Mouse (Mus musculus) layer of hippocampus, adult 2 months (tissue): ENCODE measurements around the gene Farp1. TPM values are rescaled to one million over a fixed set of nuclear protein-coding genes. Genes with fewer than 3 reads are reported as not detected.

ENCODE experiments used
- DNase-seq, 2 experiments: peaks; one replicate each; pipeline ENCODE4 v3.0.0; 2022; ENCODE audit warnings: low spot score in 2 of 2
- H3K27ac ChIP-seq: fragments of 200-600 bp; 2 replicates; pipeline ENCODE4 v1.8.1; 2022
- H3K4me3 ChIP-seq: fragments of 200-600 bp; 2 replicates; pipeline ENCODE4 v1.8.1; 2022; ENCODE audit warnings: mild to moderate bottlenecking
- CTCF ChIP-seq: fragments of 200-600 bp; conservative IDR thresholded peaks from 2 replicates; pipeline ENCODE4 v1.8.1; 2022; ENCODE audit warnings: antibody characterized with exemption, mild to moderate bottlenecking, moderate library complexity
- total RNA-seq, 2 experiments: library from RNA; stranded (reverse); gene quantifications; 2 replicates each; pipeline ENCODE4 v1.2.3; 2021

Farp1 gene
- total RNA-seq, 2 experiments from 2014 or later, result 102 TPM

DNA sequence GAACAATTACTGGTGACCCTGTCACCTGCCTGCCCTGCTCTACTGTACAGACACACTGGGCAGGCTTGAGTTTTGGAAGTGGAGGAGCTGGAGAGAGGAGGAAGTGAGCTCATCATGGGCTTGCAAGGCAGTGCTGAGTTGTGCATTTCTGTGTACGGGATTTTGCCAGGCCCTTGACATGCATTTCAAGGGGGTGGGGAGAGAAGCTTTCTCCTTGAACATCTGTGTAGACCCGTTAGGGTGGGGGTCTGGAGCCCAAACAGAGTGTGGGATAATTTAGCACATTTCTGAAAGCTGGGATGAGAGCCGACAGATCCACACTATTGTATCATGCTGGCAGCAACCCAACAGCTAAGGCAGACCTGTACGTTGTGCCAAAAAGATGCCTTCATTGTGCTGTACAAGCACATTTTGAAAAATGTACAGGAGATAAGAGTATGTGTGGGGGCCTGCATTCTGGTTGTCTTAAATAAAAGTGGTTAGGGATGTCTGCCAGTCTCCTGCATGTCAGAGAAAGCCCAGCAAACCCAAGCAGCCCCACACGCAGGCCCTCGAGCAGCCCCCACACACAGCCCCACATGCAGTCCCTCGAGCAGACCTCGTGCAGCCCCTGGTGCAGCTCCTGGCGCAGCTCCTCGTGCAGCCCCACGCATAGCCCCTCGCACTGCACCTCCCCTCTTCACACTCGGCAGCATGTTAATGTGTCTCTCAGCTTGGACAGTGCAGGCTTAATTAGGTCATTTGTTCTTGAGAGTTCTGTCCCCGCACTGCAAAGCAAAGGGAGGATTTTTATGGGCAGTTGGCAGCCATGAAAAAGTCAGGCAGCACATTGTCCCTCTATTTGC, 27.5 kb downstream of the Farp1 start:
- DNase-seq, result peak; percentile 51 to 70
- H3K27ac ChIP-seq, result peak overlapping the region; percentile 33
- no peak for TF ChIP-seq CTCF

DNA sequence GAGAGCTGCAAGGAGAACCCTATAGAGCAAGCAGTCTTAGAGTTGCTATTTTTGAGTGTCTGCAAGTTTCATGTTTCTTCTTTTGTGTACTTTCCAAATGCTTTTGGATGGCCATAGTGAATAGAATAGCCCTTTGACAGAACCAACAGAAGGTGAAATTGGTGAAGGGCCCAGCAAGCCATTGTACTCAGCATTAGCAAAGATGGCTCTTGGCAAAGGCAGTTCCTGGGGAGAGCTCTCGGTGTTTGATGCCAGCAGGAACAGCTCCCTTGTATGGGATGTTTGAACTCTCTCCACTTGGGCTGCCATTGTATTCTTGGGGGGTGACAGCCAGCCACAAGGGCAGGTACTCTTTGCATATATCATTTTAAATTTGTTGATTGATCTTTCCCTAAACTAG, 29.7 kb downstream of the Farp1 start:
- TF ChIP-seq CTCF, result no peak
- Histone ChIP-seq H3K27ac (peak overlapping the region; percentile 10; the same call in 1 of the 2 replicates), H3K4me3 (no peak overlapping the region)
- no peak for DNase-seq

More for the DNA sequence above, 27.5 kb downstream of the Farp1 start:
- H3K4me3 ChIP-seq, result no peak overlapping the region; the same call in 1 of the 2 replicates

DNA sequence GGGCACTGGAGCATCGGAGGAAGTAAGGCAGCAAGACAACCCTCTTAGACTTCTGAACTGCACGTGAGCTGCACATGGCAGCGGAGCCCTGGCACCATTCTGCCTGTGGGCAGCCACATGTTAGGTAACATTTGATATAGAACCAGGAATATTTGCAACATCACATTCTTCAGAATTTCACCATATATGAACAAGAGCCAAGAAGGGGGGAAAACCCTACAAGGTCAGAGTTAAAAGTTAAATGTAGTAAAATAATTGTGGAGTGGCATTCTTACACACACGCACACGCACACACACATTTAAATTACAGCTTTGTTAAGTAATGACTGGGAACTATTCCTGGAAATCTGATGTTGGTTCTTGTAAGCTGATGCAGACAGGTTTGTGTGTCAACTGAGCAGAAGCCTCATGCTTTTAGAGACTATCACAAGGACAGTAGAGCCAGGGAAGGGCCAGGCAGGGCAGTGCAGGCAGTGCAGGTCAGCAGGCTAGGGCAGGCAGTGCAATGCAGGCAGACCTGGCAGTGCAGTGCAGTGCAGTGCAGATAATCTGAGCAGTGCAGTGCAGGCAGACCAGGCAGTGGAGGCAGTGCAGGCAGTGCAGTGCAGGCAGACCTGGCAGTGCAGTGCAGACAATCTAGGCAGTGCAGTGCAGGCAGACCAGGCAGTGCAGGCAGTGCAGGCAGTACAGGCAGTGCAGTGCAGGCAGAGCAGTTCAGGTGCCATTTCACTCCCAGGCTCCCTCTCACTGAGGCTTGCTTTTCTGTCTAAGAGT, 38.3 kb downstream of the Farp1 start:
- no peak for DNase-seq
- TF ChIP-seq CTCF, result no peak
- no peak overlapping the region for H3K27ac ChIP-seq

GRCm38 (mm10) chr14:121074197-121074734, 39.3 kb downstream of the Farp1 start:
- no peak for TF ChIP-seq CTCF
- Histone ChIP-seq H3K27ac (peak overlapping the region; percentile 18; the same call in 1 of the 2 replicates), H3K4me3 (no peak overlapping the region)
- no peak for DNase-seq

More for the DNA sequence above, 38.3 kb downstream of the Farp1 start:
- H3K4me3 ChIP-seq, result no peak overlapping the region

- TF ChIP-seq CTCF, result no peak
- DNase-seq, result no peak
- Histone ChIP-seq H3K27ac (no peak overlapping the region), H3K4me3 (no peak overlapping the region)
Observed at GRCm38 (mm10) chr14:121080739-121081138, 45.7 kb downstream of the Farp1 start.

- Histone ChIP-seq H3K27ac (peak overlapping the region; percentile 72), H3K4me3 (peak overlapping the region; percentile 31; the same call in 1 of the 2 replicates)
- TF ChIP-seq CTCF, result no peak
- DNase-seq, result peak; percentile 67 to 81
Observed at GRCm38 (mm10) chr14:121082341-121082740, 47.3 kb downstream of the Farp1 start.

- Histone ChIP-seq H3K4me3 (peak overlapping the region; percentile 31; the same call in 1 of the 2 replicates), H3K27ac (peak overlapping the region; percentile 72)
- no peak for TF ChIP-seq CTCF
- DNase-seq, result no peak
Observed at GRCm38 (mm10) chr14:121082793-121083192, 47.8 kb downstream of the Farp1 start.

DNA sequence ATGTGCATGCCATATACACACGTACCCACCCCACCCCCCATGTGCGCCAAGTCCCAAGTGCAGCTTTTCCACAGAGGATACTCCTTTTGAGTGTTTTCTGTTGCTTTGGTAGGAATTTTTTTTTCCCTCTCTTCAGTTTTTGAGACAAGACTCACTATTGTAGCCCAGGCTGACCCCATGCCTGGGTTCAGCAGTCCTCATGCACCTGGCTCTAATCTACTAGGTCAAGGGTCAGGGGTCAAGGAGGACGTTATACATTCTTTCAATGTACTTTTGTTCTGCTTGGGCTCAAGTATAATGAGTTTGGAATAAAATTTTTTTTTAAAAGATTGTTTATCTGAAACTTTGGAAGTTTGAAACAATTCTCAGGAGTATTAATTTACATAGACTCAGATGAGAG, 48.4 kb downstream of the Farp1 start:
- H3K4me3 ChIP-seq, result no peak overlapping the region
- DNase-seq, result no peak
- H3K27ac ChIP-seq, result no peak overlapping the region
- TF ChIP-seq CTCF, result no peak

DNA sequence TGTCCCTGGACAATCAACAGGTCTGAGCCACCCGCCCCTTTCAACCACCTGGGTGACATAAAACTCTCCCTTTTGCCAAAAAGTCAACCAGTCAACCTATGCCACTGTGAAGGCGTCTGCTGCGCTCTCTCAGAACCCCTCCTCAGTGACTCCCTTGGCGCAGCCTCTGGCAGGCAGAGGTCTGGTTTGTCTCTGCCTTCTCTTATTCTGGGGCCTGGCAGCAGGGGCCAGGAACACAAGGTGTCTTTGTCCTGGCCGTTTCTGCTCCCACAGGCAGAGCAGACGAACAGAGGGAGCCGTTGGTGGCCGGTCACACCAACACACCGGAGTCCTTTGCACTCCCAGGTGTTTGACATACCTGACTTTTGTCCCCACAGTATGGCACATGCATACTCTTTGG, 57.5 kb downstream of the Farp1 start:
- no peak overlapping the region for H3K4me3 ChIP-seq
- no peak for TF ChIP-seq CTCF
- DNase-seq, result no peak

DNA sequence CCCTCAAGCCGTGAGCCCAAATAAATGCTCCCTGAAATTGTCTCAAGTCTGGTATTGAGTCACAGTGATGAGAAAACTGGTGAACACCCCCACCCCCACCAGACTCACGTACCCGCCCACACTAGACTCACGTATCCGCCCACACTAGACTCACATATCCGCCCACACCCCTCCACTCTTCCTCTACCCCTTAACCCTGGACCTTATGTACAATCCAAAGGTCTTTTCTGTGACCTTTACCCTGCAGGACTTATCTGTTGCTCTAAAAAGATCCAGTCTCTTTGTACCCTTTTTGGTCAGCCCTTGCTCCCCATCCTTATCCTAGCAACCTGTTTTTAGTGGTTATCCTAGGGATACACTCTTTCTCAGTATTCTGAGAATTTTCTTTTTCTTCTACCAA, 58.9 kb downstream of the Farp1 start:
- Histone ChIP-seq H3K27ac (no peak overlapping the region), H3K4me3 (no peak overlapping the region)
- no peak for DNase-seq
- TF ChIP-seq CTCF, result no peak

More for the DNA sequence above, 57.5 kb downstream of the Farp1 start:
- H3K27ac ChIP-seq, result peak overlapping the region; percentile 57; the same call in 1 of the 2 replicates

DNA sequence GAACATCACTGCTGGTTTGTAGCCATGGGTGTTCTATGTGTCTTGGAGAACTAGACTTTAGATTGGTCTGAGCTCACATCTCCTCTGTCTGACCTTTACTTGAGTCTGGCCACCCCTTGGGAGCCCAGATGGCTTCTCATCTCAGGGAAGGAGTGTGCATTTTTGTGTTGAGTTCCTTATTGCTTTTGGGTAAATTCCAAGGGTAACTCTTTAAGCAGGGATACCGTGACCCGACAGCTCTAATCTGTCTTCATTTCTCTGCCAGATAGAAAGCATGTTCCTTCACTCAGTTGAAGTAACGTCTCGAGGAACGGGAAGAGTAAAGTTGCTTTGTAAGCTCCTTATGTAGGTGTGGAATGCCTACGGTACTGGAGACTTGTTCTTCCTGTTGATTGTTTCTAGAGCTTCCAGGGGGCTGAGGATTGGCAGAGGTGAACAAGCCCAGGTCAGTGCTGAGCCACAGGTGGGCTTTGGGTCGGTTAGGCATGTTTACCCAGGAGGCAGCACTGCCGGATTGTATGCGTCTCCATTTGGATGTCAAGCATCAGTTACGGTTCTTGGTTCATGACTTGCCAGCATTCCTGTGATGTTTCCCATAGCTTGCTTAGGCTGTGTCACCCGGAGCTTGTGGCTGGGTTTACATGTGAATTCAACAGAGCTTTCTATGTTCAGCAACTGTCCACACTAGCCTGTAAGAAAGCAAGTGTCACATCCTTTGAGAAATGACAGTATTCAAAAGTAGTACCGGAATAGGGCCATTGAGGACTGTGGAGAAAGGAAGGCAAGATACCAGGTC, 62.8 kb downstream of the Farp1 start:
- Histone ChIP-seq H3K4me3 (no peak overlapping the region), H3K27ac (peak overlapping the region; percentile 10; the same call in 1 of the 2 replicates)
- TF ChIP-seq CTCF, result no peak
- no peak for DNase-seq

- no peak for TF ChIP-seq CTCF
- Histone ChIP-seq H3K27ac (no peak overlapping the region), H3K4me3 (no peak overlapping the region)
- DNase-seq, result no peak
Observed at GRCm38 (mm10) chr14:121099120-121099519, 64.1 kb downstream of the Farp1 start.

GRCm38 (mm10) chr14:121099876-121100275, 64.9 kb downstream of the Farp1 start:
- Histone ChIP-seq H3K4me3 (no peak overlapping the region), H3K27ac (no peak overlapping the region)
- no peak for TF ChIP-seq CTCF
- DNase-seq, result no peak
